Mouse (Mus musculus) CH12.LX (cell line): ENCODE results near the gene Spp2. TPM values are rescaled to one million over a fixed set of nuclear protein-coding genes. Genes with fewer than 3 reads are reported as not detected.
A peak's percentile ranks its signal among the peaks of the same experiment; 100 is the strongest.

ENCODE experiments used
- DNase-seq: peaks from one replicate; pipeline ENCODE4 v3.0.0-alpha.2; 2013; ENCODE audit errors: extremely low read depth
- H3K27ac ChIP-seq: 2 replicates; pipeline ENCODE4 v1.5.1; 2012; ENCODE audit warnings: low read depth, mild to moderate bottlenecking, control low read depth, moderate library complexity; ENCODE audit not compliant: insufficient read depth
- H3K27me3 ChIP-seq: replicated peaks from 2 replicates; pipeline ENCODE3; 2012; ENCODE audit warnings: inconsistent platforms
- H3K36me3 ChIP-seq, 2 experiments: replicated peaks in 1 of 2; 2 replicates each; pipeline versions ENCODE3 to v1.6.1; 2012; ENCODE audit warnings: inconsistent platforms in 1 of 2, low read length in 1 of 2, mild to moderate bottlenecking in 1 of 2, mixed read lengths in 1 of 2, moderate library complexity in 1 of 2; ENCODE audit not compliant: control insufficient read depth in 1 of 2, insufficient read depth in 1 of 2
- H3K4me1 ChIP-seq, 2 experiments: 2 replicates each; pipeline ENCODE4 v1.6.1; 2012; ENCODE audit warnings: inconsistent platforms in 1 of 2, moderate library complexity in 1 of 2; ENCODE audit not compliant: insufficient read depth in 2 of 2, control insufficient read depth in 1 of 2
- H3K4me2 ChIP-seq: 2 replicates; pipeline ENCODE4 v1.6.1; 2012; ENCODE audit warnings: low read depth, mild to moderate bottlenecking, control low read depth; ENCODE audit not compliant: poor library complexity, insufficient read depth, severe bottlenecking
- H3K4me3 ChIP-seq, 3 experiments: fragments of 150-350 bp in 1 of 3; sonication (generic) in 1 of 3; replicated peaks in 1 of 3; 2 replicates each; pipeline versions ENCODE3 to v1.5.1; 2011 to 2012; ENCODE audit warnings: low read depth in 2 of 3, low read length in 2 of 3, mild to moderate bottlenecking in 2 of 3, moderate library complexity in 2 of 3, control low read depth in 1 of 3, improper control_type of control experiment in 1 of 3, inconsistent platforms in 1 of 3, mixed read lengths in 1 of 3; ENCODE audit not compliant: poor library complexity in 1 of 3
- H3K79me2 ChIP-seq: replicated peaks from 2 replicates; pipeline ENCODE4 v1.6.1; 2012; ENCODE audit warnings: mild to moderate bottlenecking, moderate library complexity; ENCODE audit not compliant: control insufficient read depth, poor library complexity, insufficient read depth, severe bottlenecking; ENCODE audit errors: extremely low read depth
- H3K9ac ChIP-seq: 2 replicates; pipeline ENCODE4 v1.6.1; 2012; ENCODE audit warnings: low read depth, mild to moderate bottlenecking, control low read depth, moderate library complexity; ENCODE audit not compliant: insufficient read depth
- H3K9me3 ChIP-seq: replicated peaks from 2 replicates; pipeline ENCODE3; 2012; ENCODE audit warnings: low read length, inconsistent platforms, mixed read lengths
- BHLHE40 ChIP-seq: IDR thresholded peaks from 2 replicates; pipeline ENCODE4 v1.6.1; 2011; ENCODE audit warnings: mild to moderate bottlenecking, low read depth, low read length, improper control_type of control experiment
- CHD1 ChIP-seq: IDR thresholded peaks from 2 replicates; pipeline ENCODE4 v1.6.1; 2012; ENCODE audit warnings: low read depth, low read length, improper control_type of control experiment, inconsistent platforms
- CHD2 ChIP-seq: IDR thresholded peaks from 2 replicates; pipeline ENCODE4 v1.6.1; 2011; ENCODE audit warnings: low read length, improper control_type of control experiment
- CTCF ChIP-seq, 2 experiments: IDR thresholded peaks in 1 of 2; conservative IDR thresholded peaks in 1 of 2; 2 replicates each; pipeline ENCODE4 v1.5.1; 2011 to 2012; ENCODE audit warnings: low read depth in 2 of 2, low read length in 2 of 2, improper control_type of control experiment in 1 of 2, inconsistent platforms in 1 of 2, mild to moderate bottlenecking in 1 of 2, moderate library complexity in 1 of 2
- E2F4 ChIP-seq: IDR thresholded peaks from 2 replicates; pipeline ENCODE4 v1.6.1; 2011; ENCODE audit warnings: low read depth, low read length, improper control_type of control experiment; ENCODE audit not compliant: insufficient replicate concordance
- ELF1 ChIP-seq: IDR thresholded peaks from 2 replicates; pipeline ENCODE4 v1.6.1; 2014; ENCODE audit warnings: low read depth, mild to moderate bottlenecking, inconsistent platforms, low read length, improper control_type of control experiment
- EP300 ChIP-seq: IDR thresholded peaks from 2 replicates; pipeline ENCODE4 v1.6.1; 2011; ENCODE audit warnings: low read length, improper control_type of control experiment
- HCFC1 ChIP-seq: IDR thresholded peaks from 2 replicates; pipeline ENCODE4 v1.6.1; 2012; ENCODE audit warnings: low read depth, mild to moderate bottlenecking, inconsistent platforms, low read length, improper control_type of control experiment
- IRF4 ChIP-seq: IDR thresholded peaks from 2 replicates; pipeline ENCODE4 v1.6.1; 2014; ENCODE audit warnings: low read depth, mild to moderate bottlenecking, inconsistent platforms, low read length, improper control_type of control experiment
- JUND ChIP-seq: conservative IDR thresholded peaks from 2 replicates; pipeline ENCODE4 v1.6.1; 2011; ENCODE audit warnings: low read depth, low read length, improper control_type of control experiment
- KAT2A ChIP-seq: IDR thresholded peaks from 2 replicates; pipeline ENCODE4 v1.6.1; 2012; ENCODE audit warnings: low read length, improper control_type of control experiment, inconsistent platforms; ENCODE audit not compliant: insufficient replicate concordance
- MAFK ChIP-seq: IDR thresholded peaks from 2 replicates; pipeline ENCODE4 v1.6.1; 2011; ENCODE audit warnings: low read length, improper control_type of control experiment; ENCODE audit not compliant: insufficient replicate concordance
- MAZ ChIP-seq: IDR thresholded peaks from 2 replicates; pipeline ENCODE4 v1.6.1; 2012; ENCODE audit warnings: low read depth, mild to moderate bottlenecking, inconsistent platforms, low read length, improper control_type of control experiment, moderate library complexity
- MEF2A ChIP-seq: IDR thresholded peaks from 2 replicates; pipeline ENCODE4 v1.6.1; 2014; ENCODE audit warnings: low read depth, mild to moderate bottlenecking, inconsistent platforms, low read length, improper control_type of control experiment, borderline replicate concordance
- MYC ChIP-seq: IDR thresholded peaks from 2 replicates; pipeline ENCODE4 v1.6.1; 2011; ENCODE audit warnings: low read depth, mild to moderate bottlenecking, improper control_type of control experiment, low read length
- NELFE ChIP-seq: IDR thresholded peaks from 2 replicates; pipeline ENCODE4 v1.6.1; 2011; ENCODE audit warnings: low read depth, low read length, improper control_type of control experiment
- PAX5 ChIP-seq: IDR thresholded peaks from 2 replicates; pipeline ENCODE4 v1.6.1; 2012; ENCODE audit warnings: low read length, inconsistent platforms, mixed read lengths
- POLR2A ChIP-seq: IDR thresholded peaks from 2 replicates; pipeline ENCODE4 v1.6.1; 2011; ENCODE audit warnings: low read depth, mild to moderate bottlenecking, improper control_type of control experiment, low read length
- RAD21 ChIP-seq: IDR thresholded peaks from 2 replicates; pipeline ENCODE4 v1.6.1; 2011; ENCODE audit warnings: low read depth, mild to moderate bottlenecking, low read length, improper control_type of control experiment, moderate library complexity
- RCOR1 ChIP-seq: conservative IDR thresholded peaks from 2 replicates; pipeline ENCODE4 v1.6.1; 2012; ENCODE audit warnings: low read depth, mild to moderate bottlenecking, inconsistent platforms, low read length, improper control_type of control experiment
- SMC3 ChIP-seq: IDR thresholded peaks from 2 replicates; pipeline ENCODE4 v1.6.1; 2011; ENCODE audit warnings: low read depth, low read length, improper control_type of control experiment
- TBP ChIP-seq: conservative IDR thresholded peaks from 2 replicates; pipeline ENCODE4 v1.6.1; 2011; ENCODE audit warnings: low read depth, low read length, improper control_type of control experiment
- TCF12 ChIP-seq: IDR thresholded peaks from 2 replicates; pipeline ENCODE4 v1.6.1; 2014; ENCODE audit warnings: low read depth, mild to moderate bottlenecking, inconsistent platforms, low read length, improper control_type of control experiment
- UBTF ChIP-seq: IDR thresholded peaks from 2 replicates; pipeline ENCODE4 v1.6.1; 2012; ENCODE audit warnings: low read depth, mild to moderate bottlenecking, inconsistent platforms, low read length, improper control_type of control experiment, moderate library complexity
- USF2 ChIP-seq: conservative IDR thresholded peaks from 2 replicates; pipeline ENCODE4 v1.6.1; 2011; ENCODE audit warnings: low read depth, low read length, improper control_type of control experiment
- ZC3H11A ChIP-seq: IDR thresholded peaks from 2 replicates; pipeline ENCODE4 v1.6.1; 2012; ENCODE audit warnings: low read depth, mild to moderate bottlenecking, inconsistent platforms, low read length, improper control_type of control experiment
- ZKSCAN1 ChIP-seq: IDR thresholded peaks from 2 replicates; pipeline ENCODE4 v1.6.1; 2012; ENCODE audit warnings: low read depth, inconsistent platforms, low read length, improper control_type of control experiment, borderline replicate concordance
- ZMIZ1 ChIP-seq: IDR thresholded peaks from 2 replicates; pipeline ENCODE4 v1.6.1; 2012; ENCODE audit warnings: low read depth, mild to moderate bottlenecking, inconsistent platforms, low read length, improper control_type of control experiment
- ZNF384 ChIP-seq: IDR thresholded peaks from 2 replicates; pipeline ENCODE4 v1.6.1; 2012; ENCODE audit warnings: low read depth, low read length, improper control_type of control experiment, inconsistent platforms
- dilution Hi-C: fragments of 300-500 bp; cut with MboI; formaldehyde crosslinking; loops from 2 replicates; pipeline ENCODE4 v1.14.3; 2020; ENCODE audit warnings: low sequenced_read_pairs; ENCODE audit not compliant: extremely low pct_unique_long_range_greater_than_20kb, extremely low pct_ligation_motif_present
- in situ Hi-C: fragments of 300-500 bp; cut with MboI; formaldehyde crosslinking; loops from 3 replicates; pipeline ENCODE4 v1.14.3; 2019; ENCODE audit warnings: low sequenced_read_pairs, low pct_ligation_motif_present, low pct_unique_long_range_greater_than_20kb, mixed read lengths
- polyA plus RNA-seq: library from polyadenylated mRNA; unstranded; fragments of >175 nt; gene quantifications from 2 replicates; pipeline ENCODE4 v1.2.1, GENCODE M21; 2012; ENCODE audit warnings: low read depth; ENCODE audit not compliant: insufficient read length
- total RNA-seq, 2 experiments: library from RNA; depleted of rRNA; stranded (reverse); fragments of 300-350 nt in 1 of 2; fragments of >200 nt in 1 of 2; gene quantifications; 2 replicates each; pipeline ENCODE4 v1.2.3; 2012 to 2014

The Spp2 gene
- total and polyA plus RNA-seq, 3 experiments = not detected

DNA sequence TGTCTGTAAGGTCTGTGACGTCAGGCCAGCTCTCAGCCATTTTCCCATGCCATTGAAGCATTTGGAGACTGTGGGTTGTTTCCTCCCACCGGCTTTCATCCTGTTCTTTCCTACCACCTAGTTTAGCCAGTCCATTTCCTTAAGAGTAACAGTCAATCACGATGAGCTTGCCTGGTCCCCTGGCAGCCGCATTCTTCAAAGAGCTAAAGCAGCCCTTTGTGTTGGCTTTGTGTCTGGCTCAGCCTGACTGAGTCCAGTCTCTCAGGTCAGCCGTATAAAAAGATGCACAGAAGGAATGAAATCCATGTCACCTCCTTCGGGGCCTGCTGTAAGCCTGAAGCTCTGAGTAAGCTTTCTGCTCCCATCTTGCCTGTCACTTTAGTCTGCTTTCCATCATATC, 65.5 kb downstream of the Spp2 start:
- peaks cover 0 to 6% of the 10 kb centered on the region in 2 experiments; a peak in 2 of 4 replicates for H3K4me1 ChIP-seq

GRCm38 (mm10) chr1:88473899-88474298, 67.1 kb downstream of the Spp2 start:
- dilution Hi-C loops (no loop called here), in situ Hi-C loops (loop anchor here (10.0 kb wide), 1 partner anchor 171 kb away; no protein-coding TSS in a partner anchor)
- H3K4me2 ChIP-seq = no peak overlapping the region
- DNase-seq = peak; percentile 35
- no peak for TF ChIP-seq TBP
- peak; percentile 32 for TF ChIP-seq ZC3H11A
- TF ChIP-seq E2F4 = no peak
- no peak for TF ChIP-seq MYC
- TF ChIP-seq UBTF = no peak
- no peak for TF ChIP-seq ELF1
- no peak for TF ChIP-seq BHLHE40
- TF ChIP-seq JUND = no peak
- no peak for TF ChIP-seq ZKSCAN1
- no peak for TF ChIP-seq KAT2A
- no peak for TF ChIP-seq ZMIZ1
- TF ChIP-seq NELFE = no peak
- peak; percentile 21 to 65; a peak in 2 of 4 replicates for TF ChIP-seq CTCF (conservative IDR thresholded peaks at IDR 0.05 in 1 of 2, IDR thresholded peaks at IDR 0.05 in 1 of 2; ENCODE audit: low read depth in 2 of 2, low read length in 2 of 2)
- no peak for TF ChIP-seq USF2
- TF ChIP-seq RAD21 = peak; percentile 79
- no peak for TF ChIP-seq EP300
- TF ChIP-seq TCF12 = no peak
- no peak for TF ChIP-seq CHD2
- TF ChIP-seq SMC3 = peak; percentile 79
- no peak for TF ChIP-seq PAX5
- no peak for TF ChIP-seq POLR2A
- no peak for TF ChIP-seq MAZ
- no peak for TF ChIP-seq MEF2A
- TF ChIP-seq HCFC1 = no peak
- H3K9ac ChIP-seq = no peak overlapping the region
- no peaks in the 10 kb centered on the region for H3K79me2 ChIP-seq
- H3K9me3 ChIP-seq = peaks cover 52% of the 10 kb centered on the region
- no peaks in the 10 kb centered on the region for H3K27me3 ChIP-seq
- peaks cover 0 to 6% of the 10 kb centered on the region in 2 experiments; a peak in 2 of 4 replicates for H3K4me1 ChIP-seq
- no peaks in the 10 kb centered on the region for H3K36me3 ChIP-seq
- H3K27ac ChIP-seq = no peak overlapping the region
- H3K4me3 ChIP-seq = no peak overlapping the region

More for the DNA sequence above, 65.5 kb downstream of the Spp2 start:
- TF ChIP-seq EP300 (no peak), MEF2A (no peak), ZKSCAN1 (no peak), SMC3 (no peak), CHD1 (no peak), IRF4 (no peak), ZNF384 (no peak), TBP (no peak), MAFK (no peak), RAD21 (no peak), E2F4 (no peak), CTCF (conservative IDR thresholded peaks at IDR 0.05 in 1 of 2, IDR thresholded peaks at IDR 0.05 in 1 of 2; ENCODE audit: low read depth in 2 of 2, low read length in 2 of 2) (no peak), RCOR1 (no peak)
- TF ChIP-seq, all 38 proteins: peak for 0
- in situ Hi-C loops = loop anchor here (10.0 kb wide), 1 partner anchor 173 kb away; no protein-coding TSS in a partner anchor
- no peak overlapping the region for H3K4me2 ChIP-seq
- H3K27me3 ChIP-seq = no peaks in the 10 kb centered on the region
- no peak overlapping the region for H3K9ac ChIP-seq
- H3K27ac ChIP-seq = no peak overlapping the region
- peaks cover 59% of the 10 kb centered on the region for H3K9me3 ChIP-seq
- DNase-seq = no peak
- no peaks in the 10 kb centered on the region for H3K79me2 ChIP-seq
- H3K4me3 ChIP-seq = no peak overlapping the region
- no peaks in the 10 kb centered on the region for H3K36me3 ChIP-seq
- dilution Hi-C loops = no loop called here
